Mouse (Mus musculus): ENCODE measurements around the gene Ctsh.
"Not testable (repeated sequence)": the region's sequence is repeated elsewhere in the genome, so short reads cannot be mapped to it uniquely, and the experiment has no call there.

The Ctsh gene

DNA sequence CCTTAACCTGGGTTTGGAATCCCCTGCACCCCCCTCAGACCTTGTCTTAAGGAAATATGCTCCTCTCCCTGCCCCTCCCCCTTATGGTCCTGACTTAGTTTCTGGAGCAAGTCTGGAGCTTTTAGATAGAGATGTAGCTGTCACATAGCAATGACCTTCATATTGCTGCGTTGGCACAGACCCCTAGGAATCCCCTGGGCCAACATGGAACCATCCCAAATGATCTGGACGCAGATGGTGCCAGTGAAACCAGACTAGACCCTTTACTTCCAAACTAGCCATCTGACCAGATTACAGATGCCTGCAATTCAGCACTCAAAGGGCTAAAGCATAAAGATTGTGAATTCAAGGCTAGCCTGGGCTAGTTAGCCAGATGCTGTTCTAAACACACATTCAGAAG is 2.8 kb downstream of the Ctsh start:
- DNase-seq (ENCODE audit: low read depth, low spot score): no peak

DNA sequence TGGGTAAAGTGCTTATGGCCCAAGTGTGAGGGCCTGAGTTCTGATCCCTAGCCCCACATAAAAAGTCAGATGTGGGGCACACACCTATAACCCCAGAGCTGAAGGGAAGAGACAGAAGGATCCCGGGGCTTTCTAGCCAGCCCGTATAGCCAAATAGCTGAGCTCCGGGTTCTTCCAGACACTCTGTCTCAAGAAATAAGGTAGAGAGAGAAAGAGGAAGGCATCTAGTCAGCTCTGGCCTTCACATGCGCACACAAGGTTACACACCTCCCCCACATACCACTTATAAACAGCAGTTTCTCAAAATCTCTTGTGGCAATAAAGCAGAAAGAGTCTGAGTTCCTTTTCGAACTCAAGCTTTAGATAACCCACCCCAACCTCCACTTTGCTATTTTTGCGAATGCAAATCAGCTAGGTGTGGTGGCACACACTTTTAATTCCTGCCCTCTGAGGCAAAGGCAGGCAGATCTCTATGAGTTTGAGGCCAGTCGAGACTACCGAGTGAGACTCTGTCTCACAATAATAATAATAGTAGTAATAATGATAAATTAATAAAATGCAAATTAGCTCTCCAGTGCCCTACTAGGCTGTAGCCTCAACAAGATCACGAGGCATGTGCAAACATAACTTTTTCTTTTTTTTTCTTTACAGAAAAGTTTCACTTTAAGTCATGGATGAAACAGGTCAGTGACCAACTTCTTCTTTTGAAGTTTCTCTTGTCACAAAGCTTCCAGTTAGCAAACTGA is 6.0 kb downstream of the Ctsh start:
- DNase-seq (ENCODE audit: low read depth, low spot score): no peak

DNA sequence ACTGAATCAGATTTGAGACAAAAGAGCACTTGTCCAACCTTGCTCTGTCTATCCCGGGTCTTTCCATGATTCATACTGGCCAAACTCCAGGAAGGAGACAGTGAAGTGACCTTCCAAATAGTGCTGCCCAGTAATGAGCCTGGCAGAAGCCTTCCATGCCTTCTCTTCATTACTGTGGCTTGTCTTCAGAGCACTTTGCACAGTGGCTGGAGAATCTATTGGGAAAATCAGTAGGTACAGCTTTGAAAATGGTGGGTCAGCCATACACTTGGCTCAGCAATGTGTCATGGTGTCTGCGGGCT is 6.6 kb downstream of the Ctsh start:
- no peak for DNase-seq (ENCODE audit: low read depth, low spot score)

DNA sequence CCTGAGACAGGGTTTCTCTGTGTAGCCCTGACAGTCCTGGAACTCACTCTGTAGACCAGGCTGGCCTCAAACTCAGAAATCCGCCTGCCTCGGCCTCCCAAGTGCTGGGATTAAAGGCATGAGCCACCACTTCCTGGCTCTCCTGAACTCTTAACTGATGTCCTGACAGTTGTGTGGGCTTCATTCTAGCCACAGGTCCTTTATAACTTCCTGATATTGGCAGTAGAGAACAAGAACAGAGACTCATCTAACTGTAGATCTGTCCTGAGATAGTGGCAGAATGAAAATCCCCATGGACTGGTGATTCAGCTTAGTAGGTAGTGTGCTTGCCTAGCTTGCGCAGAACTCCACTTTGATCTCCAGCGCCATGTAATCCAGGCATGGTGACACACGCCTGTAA is 7.0 kb downstream of the Ctsh start:
- DNase-seq (ENCODE audit: low read depth, low spot score): not testable (repeated sequence)

DNA sequence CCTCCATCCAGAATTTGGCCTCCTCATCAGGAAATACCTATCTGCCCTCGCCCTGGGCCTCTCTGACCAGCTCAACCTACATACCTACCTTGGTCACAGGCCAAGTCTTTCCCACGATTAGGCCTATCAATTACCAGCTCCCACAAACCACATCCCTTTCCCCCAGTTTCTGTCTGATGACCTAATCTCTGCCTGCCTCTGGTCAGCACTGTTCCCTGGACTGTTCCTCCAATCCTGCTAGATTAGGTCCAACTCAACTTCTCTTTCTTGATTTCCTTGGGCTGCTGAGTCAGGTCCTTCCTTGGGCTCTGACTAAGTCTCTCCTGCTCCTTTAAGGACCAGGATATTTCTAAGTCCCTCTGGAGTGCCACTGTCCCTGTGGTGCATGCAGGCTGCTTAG is 13.4 kb downstream of the Ctsh start:
- DNase-seq (ENCODE audit: low read depth, low spot score): no peak

DNA sequence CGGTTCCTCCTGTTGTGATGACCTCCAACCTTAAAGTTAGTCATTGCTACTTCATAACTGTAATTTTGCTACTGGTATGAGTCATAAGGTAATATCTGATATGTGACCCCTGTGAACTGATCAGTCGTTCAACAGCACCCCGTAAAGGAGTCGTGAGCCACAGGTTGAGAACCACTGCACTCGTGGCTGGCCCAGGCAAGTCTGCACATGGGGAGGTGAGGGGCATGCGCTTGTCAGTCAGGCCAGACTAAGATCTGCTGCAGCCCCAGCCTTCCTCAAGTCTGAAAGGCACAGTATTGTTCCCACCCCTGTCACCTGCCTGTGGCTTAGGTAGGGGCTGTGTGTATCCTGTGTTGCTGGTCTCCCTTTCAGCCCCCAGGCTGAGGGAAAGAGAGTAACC is 14.8 kb downstream of the Ctsh start:
- DNase-seq (ENCODE audit: low read depth, low spot score): no peak

DNA sequence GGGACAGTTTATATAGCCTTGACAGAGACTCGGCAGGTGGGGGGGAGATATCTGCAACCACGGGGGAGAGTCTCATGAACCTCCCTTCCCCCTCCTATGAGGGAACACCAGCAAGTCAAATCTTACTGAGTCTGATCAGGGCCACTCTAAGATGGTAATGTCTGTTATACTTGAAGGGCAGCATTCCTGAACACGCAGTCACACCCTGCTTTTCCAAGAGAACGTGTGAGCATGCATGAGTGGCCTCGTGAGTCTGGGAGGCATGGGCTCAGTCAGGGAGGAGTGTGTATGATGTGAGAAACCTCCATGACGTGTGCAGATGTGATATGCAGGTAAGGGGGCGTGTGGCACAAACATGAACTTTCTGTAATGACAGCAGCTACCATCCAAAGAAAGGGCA is 15.5 kb downstream of the Ctsh start:
- no peak for DNase-seq (ENCODE audit: low read depth, low spot score)

DNA sequence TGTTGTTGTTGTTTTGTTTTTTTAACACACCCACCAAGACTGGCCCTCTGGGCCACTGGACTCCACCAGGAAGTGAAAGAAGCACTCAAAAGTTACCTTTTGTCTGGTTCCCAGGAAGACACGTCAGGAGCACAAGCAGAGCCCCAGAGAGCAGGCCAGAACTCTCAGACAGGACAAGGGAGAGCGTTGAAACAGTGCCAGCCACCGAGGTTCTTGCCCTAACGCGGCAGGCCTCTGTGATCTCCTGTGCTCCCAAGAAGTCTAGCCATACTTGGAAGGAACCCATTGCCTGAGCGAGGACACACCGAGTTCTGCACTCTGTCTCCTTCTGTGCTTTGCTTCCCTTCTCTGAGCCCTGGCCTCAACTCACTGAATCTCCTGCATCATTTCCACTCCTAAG is 16.2 kb downstream of the Ctsh start:
- no peak for DNase-seq (ENCODE audit: low read depth, low spot score)

DNA sequence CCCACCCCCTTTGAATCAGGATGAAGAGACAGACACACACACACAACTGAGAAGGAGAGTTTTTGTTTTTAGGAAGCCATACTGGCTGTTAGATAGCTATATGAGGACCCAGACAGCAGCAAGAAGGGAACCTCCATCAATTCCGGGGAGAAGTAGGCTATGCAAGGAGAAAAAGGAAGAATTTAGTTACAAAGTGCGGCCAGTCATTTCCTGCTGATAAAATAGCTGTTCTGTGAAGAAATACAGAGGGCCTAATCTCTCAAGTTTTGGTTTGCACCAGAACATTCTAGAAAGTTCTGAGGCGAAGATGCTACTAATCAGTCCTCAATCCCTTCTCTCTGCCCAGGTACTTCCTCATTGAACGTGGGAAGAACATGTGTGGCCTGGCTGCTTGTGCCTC is 21.4 kb downstream of the Ctsh start:
- no peak for DNase-seq (ENCODE audit: low read depth, low spot score)

DNA sequence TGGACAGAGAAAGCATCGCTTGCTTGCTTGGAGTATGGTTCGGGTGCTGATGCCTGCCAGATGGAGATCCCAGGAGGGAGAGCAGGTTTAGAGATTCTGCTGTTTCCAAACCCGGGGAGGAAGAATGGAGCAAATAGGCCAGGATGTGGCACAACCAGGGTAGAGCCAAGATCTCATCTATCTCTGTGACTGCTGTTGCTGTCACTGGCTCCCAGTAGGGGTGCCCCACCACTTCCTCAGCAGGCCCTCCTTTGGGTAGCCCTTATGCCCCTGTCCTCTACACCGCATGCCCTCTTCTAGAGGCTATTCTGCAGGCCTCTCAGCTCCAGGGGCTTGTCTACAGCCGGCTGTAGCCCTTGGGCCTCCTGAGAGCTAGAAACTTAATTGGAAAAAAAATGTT is 22.2 kb downstream of the Ctsh start:
- DNase-seq (ENCODE audit: low read depth, low spot score): no peak

DNA sequence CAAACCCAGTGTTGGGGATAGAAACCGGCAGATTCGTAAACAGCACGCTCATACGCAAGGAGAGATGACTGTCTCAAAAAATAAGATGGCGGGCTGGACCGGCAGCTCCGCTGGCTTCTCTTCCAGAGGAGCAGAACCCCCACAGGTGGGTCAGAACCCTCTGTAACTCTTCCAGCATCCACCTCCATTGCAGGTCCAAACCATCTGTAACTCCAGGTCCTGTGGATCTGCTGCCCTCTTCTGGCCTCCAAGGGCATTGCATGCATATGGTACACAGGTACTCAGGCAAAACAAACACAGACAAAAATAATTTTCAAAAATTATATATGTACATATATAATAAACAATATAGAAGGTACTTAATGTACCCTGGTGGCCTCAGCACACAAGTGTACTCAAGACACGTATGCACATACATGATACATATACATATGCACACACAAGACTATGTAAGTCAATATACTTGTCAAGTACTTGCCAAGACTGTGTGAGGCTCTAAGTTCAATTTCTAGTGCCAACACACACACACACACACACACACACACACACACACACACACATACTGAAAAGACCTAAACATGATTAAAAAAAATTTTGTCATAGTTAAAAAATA is 23.0 kb downstream of the Ctsh start:
- peak; percentile 55 for DNase-seq (ENCODE audit: low read depth, low spot score)

DNA sequence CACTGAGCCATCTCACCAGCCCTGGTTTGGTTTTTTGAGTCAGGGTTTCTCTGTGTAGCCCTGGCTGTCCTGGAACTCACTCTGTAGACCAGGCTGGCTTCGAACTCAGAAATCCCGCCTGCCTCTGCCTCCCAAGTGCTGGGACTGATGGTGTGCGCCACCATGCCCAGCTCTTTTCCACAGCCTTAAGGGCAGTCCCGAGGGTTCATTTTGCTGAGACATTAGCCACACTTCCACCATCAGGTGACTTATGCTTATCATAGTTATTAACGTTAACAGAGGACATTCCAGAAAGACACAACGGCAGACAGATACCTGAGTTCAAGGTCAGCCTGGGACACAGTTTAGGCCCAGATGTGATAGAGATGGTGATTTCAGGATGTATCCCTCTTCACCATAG is 28.0 kb downstream of the Ctsh start:
- not testable (repeated sequence) for DNase-seq (ENCODE audit: low read depth, low spot score)

DNA sequence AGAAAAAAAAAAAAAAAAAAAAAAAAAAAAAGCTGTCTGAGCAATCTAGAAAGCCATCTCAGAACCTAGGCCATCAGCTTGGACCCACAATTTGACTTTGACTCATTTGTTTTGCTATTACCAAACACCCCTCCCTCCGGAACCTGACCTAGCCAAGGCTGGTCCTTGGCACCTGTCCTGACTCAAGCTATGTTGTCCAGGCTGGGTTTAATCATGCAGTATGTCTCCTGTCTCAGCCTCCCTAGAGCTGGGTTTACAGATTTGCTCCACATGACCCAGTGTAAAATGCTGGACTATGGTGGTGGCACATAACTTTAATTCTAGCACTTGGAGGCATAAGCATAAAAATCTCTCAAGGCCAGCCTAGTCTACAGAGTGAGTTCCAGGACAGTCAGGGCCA is 29.0 kb downstream of the Ctsh start:
- DNase-seq (ENCODE audit: low read depth, low spot score): no peak

DNA sequence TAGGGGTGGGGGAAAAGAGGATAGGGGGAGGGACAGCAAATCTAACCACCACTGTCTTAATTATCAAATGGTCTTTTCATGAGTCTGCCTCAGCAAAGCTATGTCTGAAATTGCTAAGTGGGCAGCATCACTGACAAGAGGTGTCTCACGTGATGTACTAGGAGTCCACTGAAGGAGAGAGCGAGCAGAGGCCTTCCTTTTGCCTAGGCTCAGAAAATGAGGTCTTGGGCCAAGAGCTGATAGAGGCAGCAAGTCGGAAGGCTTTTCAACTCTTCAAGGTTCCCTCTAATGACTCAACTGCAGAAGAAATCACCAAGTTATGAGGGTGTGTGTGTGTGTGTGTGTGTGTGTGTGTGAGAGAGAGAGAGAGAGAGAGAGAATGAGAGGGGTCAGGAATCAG is 30.2 kb downstream of the Ctsh start:
- no peak for DNase-seq (ENCODE audit: low read depth, low spot score)

DNA sequence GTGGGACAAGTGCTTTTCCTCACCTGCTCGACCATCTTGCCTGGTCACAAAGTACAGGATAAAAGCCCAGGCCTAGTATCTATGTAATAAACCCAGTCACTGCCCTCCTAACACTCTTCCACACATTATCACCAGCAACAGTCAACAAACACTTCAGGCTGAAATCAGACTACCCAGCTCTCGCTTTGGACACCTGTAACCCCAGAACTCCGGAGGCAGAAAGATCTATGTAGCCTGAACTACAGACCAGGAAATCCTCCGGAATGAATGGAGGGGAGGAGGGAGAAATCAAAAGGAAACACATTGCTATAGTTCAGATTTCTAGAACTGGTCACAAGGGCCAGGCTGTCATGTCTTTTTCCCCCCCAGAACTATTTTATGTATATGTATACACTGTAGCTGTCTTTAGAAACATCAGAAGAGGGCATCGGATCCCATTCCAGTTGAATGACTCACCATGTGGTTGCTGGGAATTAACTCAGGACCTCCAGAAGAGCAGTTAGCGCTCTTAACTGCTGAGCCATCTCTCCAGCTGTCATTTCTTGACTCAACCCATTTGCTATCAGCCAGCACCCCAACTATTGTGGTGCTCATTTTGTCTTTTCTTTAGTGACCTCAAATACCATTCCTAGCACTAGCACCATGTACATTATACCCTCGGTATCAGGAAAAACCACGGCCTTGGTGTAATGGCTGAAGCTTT is 31.0 kb downstream of the Ctsh start:
- DNase-seq (ENCODE audit: low read depth, low spot score): no peak

DNA sequence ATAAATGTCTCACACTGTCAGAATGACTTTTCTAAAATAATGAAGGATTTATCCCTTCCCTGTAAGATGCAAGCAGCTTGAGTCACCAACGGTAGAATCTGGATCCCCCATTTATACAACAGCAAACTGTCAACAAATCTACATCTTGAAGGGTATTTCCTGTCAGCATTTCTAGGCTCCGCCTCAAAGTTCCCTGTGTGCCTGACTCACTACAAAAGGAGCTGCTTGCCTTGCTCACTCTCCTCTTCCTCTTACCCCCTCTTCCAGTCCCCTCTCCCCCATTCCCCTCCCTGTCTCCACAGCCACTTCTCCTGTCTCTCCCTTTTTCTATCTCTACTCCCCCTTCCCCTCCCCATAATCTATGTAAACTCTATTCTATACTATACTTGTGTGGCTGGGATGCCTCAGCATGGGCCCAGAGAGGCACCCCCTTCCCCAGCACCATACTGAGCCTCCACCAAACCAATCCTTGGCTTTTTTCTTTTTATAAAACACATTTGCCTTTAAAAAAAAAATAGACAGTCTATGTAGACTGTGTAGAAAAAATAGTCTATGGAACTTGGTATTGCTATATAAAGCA is 34.0 kb downstream of the Ctsh start:
- DNase-seq (ENCODE audit: low read depth, low spot score): no peak

DNA sequence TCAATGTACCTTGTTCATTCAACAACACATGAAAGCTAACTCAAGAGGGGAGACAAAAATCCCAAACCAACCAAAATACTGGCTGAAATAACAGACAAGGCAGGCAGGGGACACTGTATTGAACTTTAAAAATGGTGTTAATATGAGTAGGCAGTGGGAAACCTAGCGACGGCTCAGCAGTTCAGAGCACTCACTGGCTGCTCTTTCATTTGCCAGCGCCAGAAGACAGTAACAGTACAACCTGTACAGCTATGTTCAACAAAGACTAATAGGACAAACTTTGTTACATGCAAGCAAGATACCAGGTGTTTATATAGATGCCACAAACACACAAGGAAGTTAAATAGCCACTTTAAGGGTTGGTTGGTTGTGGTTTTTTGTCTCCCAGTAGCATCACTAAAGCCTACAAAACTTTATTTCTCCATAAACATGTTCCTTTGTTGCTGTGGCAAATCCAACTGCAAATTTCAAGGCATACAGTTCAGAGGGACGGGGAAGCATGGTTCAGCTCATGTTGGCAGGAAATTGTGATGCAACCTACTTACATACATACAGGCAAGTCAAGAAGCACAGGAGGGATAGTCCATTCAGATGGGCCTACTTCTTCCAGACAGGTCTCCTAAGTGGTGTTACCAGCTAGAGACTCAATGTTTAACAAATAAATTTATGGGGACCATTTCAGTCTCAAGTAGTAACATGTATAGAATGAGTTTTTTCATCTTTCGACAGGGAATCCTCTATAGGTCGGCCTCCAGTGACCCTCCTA is 35.6 kb downstream of the Ctsh start:
- DNase-seq (ENCODE audit: low read depth, low spot score): no peak

DNA sequence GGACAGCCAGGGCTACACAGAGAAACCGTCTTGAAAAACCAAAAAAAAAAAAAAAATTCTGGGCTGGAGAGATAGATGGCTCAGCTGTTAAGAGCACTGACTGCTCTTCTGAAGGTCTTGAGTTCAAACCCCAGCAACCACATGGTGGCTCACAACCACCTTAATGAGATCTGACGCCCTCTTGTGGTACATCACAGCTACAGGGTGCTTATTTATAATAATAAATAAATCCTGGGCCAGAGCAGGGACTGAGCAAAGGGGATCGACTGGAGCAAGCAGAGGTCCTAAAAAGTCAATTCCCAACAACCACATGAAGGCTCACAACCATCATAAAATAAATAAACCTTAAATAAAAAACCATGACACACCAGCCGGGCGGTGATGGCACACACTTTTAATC is 45.0 kb downstream of the Ctsh start:
- no peak for DNase-seq (ENCODE audit: low read depth, low spot score)

DNA sequence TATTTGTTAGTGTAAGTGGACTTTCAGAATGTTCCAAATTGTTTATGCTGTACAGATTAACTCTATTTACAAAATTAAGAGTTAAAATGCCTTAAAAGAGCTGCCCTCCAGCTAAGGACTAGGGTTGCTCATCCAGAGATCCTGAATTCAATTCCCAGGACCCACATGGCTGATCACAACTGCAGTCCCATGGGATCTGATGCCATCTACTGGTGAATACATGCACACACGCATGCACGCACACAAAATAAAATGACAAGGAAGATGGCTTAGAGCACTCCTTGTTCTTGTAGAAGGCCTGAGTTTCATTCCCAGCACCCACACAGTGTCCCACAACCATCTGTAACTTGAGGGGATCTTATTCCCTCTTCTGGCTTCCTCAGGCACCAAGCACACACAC is 46.8 kb downstream of the Ctsh start:
- DNase-seq (ENCODE audit: low read depth, low spot score): peak; percentile 58

DNA sequence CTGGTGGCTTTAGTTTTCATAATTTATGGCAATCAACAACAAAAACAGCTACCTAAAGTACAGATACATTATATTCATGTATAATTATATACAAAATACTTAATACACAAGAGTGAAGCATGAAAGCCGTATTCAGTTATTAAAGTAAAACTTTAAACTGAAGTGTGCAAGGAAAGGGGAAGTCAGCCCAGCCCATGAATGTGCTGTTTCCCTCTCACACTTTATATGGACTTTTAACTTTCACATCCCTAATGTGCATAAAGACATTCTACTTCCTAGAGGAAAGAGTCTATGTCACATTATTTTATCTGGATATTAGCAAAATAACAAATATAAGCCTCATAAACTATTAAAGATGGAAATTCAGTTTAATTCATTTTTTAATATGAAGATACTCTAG is 51.5 kb downstream of the Ctsh start:
- DNase-seq (ENCODE audit: low read depth, low spot score): no peak

DNA sequence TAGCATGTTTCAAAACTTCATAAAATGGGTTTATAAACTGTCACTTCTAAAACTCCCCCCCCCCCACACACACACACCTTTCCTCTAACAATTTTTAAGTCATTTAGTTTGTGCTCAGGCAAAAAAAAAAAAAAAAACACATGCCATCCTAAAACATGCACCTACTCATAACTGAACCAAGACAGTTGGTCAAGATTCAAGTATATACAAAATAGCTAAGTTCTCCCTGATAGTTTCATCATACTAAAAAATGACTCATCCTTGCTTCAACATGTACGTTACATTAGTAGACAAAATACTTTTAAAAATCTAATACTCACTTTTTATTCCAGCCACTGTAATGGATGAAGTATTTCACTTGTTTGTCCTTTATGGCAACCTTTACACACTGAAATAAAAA is 53.0 kb downstream of the Ctsh start:
- DNase-seq (ENCODE audit: low read depth, low spot score): no peak

DNA sequence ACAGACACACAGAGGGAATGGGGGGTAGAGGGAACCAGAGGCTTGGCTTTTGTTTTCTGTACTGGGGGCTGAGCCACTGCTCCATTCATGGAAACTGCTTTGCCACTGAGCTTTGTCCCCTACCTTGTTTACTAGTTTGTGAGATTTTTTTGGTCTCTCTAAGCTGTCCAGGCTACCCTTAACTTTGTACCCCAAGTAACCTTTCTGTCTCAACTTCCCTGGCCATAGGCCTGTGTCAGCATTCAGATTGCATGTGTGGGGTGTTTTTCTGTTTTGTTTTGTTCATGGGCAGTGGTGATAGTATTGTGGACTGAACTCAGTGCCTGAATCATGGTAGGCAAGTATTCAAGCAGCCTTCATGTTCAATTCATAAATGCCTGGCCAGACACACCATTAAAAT is 54.3 kb downstream of the Ctsh start:
- no peak for DNase-seq (ENCODE audit: low read depth, low spot score)

All from mesoderm, embryonic 11.5 days (tissue).